Mouse (Mus musculus): Measurements from ENCODE around the gene Pitpna. TPM values are rescaled to one million over a fixed set of nuclear protein-coding genes. Genes with fewer than 3 reads are reported as not detected.
"Not testable (repeated sequence)": the region's sequence is repeated elsewhere in the genome, so short reads cannot be mapped to it uniquely, and the experiment has no call there.

Pitpna gene
- polyA plus RNA-seq, 1 experiment from 2014 or later = 90.5 TPM

- no peak overlapping the region for H3K4me2 ChIP-seq (ENCODE audit: low read depth)
- H3K27me3 ChIP-seq (ENCODE audit: control insufficient read depth, insufficient read depth, low read length) = no peaks in the 10 kb centered on the region
- H3K36me3 ChIP-seq (ENCODE audit: control insufficient read depth, insufficient read depth, low read length) = peaks cover 4% of the 10 kb centered on the region; the same call in 1 of the 2 replicates
- 96% methylated on average over 2 of the region's 2 CpGs for WGBS
- no peak overlapping the region for H3K9ac ChIP-seq (ENCODE audit: low read length)
- no peak overlapping the region for H3K27ac ChIP-seq (ENCODE audit: low read depth, low read length)
- no peaks in the 10 kb centered on the region for H3K9me3 ChIP-seq (ENCODE audit: control insufficient read depth, low read length)
- no peak for DNase-seq (ENCODE audit: low spot score)
- H3K4me3 ChIP-seq (ENCODE audit: low read depth, low read length) = no peak overlapping the region
- no peaks in the 10 kb centered on the region for H3K4me1 ChIP-seq (ENCODE audit: control insufficient read depth, insufficient read depth, low read length)
- ATAC-seq (ENCODE audit: insufficient read depth, low FRiP score, low TSS enrichment) = no peak
Measured at GRCm38 (mm10) chr11:75595404-75595803, 7.5 kb downstream of the Pitpna start.

GRCm38 (mm10) chr11:75595816-75596215 lies 7.9 kb downstream of the Pitpna start:
- no peaks in the 10 kb centered on the region for H3K27me3 ChIP-seq (ENCODE audit: control insufficient read depth, insufficient read depth, low read length)
- 93% methylated on average over 7 of the region's 7 CpGs for WGBS
- H3K9ac ChIP-seq (ENCODE audit: low read length) = no peak overlapping the region
- no peak for DNase-seq (ENCODE audit: low spot score)
- peaks cover 8% of the 10 kb centered on the region; the same call in 1 of the 2 replicates for H3K36me3 ChIP-seq (ENCODE audit: control insufficient read depth, insufficient read depth, low read length)
- H3K4me3 ChIP-seq (ENCODE audit: low read depth, low read length) = no peak overlapping the region
- no peaks in the 10 kb centered on the region for H3K9me3 ChIP-seq (ENCODE audit: control insufficient read depth, low read length)
- H3K27ac ChIP-seq (ENCODE audit: low read depth, low read length) = no peak overlapping the region
- no peaks in the 10 kb centered on the region for H3K4me1 ChIP-seq (ENCODE audit: control insufficient read depth, insufficient read depth, low read length)
- H3K4me2 ChIP-seq (ENCODE audit: low read depth) = no peak overlapping the region
- ATAC-seq (ENCODE audit: insufficient read depth, low FRiP score, low TSS enrichment) = no peak

- WGBS = 96% methylated on average over 3 of the region's 3 CpGs
- ATAC-seq (ENCODE audit: insufficient read depth, low FRiP score, low TSS enrichment) = no peak
- peaks cover 13% of the 10 kb centered on the region for H3K36me3 ChIP-seq (ENCODE audit: control insufficient read depth, insufficient read depth, low read length)
Measured at GRCm38 (mm10) chr11:75596726-75597255, 8.9 kb downstream of the Pitpna start.

GRCm38 (mm10) chr11:75598004-75598403 lies 10.1 kb downstream of the Pitpna start:
- no peak overlapping the region for H3K4me2 ChIP-seq (ENCODE audit: low read depth)
- peaks cover 16% of the 10 kb centered on the region for H3K36me3 ChIP-seq (ENCODE audit: control insufficient read depth, insufficient read depth, low read length)
- H3K27me3 ChIP-seq (ENCODE audit: control insufficient read depth, insufficient read depth, low read length) = no peaks in the 10 kb centered on the region
- H3K9ac ChIP-seq (ENCODE audit: low read length) = no peak overlapping the region
- H3K9me3 ChIP-seq (ENCODE audit: control insufficient read depth, low read length) = no peaks in the 10 kb centered on the region
- DNase-seq (ENCODE audit: low spot score) (no peak), ATAC-seq (ENCODE audit: insufficient read depth, low FRiP score, low TSS enrichment) (no peak)
- H3K4me3 ChIP-seq (ENCODE audit: low read depth, low read length) = no peak overlapping the region
- 93% methylated on average over 6 of the region's 6 CpGs for WGBS
- H3K27ac ChIP-seq (ENCODE audit: low read depth, low read length) = no peak overlapping the region
- no peaks in the 10 kb centered on the region for H3K4me1 ChIP-seq (ENCODE audit: control insufficient read depth, insufficient read depth, low read length)

More at GRCm38 (mm10) chr11:75596726-75597255, 8.9 kb downstream of the Pitpna start:
- no peaks in the 10 kb centered on the region for H3K27me3 ChIP-seq (ENCODE audit: control insufficient read depth, insufficient read depth, low read length)
- no peak overlapping the region for H3K27ac ChIP-seq (ENCODE audit: low read depth, low read length)
- H3K4me2 ChIP-seq (ENCODE audit: low read depth) = no peak overlapping the region
- H3K4me1 ChIP-seq (ENCODE audit: control insufficient read depth, insufficient read depth, low read length) = no peaks in the 10 kb centered on the region
- no peaks in the 10 kb centered on the region for H3K9me3 ChIP-seq (ENCODE audit: control insufficient read depth, low read length)
- H3K9ac ChIP-seq (ENCODE audit: low read length) = no peak overlapping the region
- DNase-seq (ENCODE audit: low spot score) = no peak
- no peak overlapping the region for H3K4me3 ChIP-seq (ENCODE audit: low read depth, low read length)

- H3K27me3 ChIP-seq (ENCODE audit: control insufficient read depth, insufficient read depth, low read length); H3K9ac ChIP-seq (ENCODE audit: low read length); H3K27ac ChIP-seq (ENCODE audit: low read depth, low read length); H3K4me1 ChIP-seq (ENCODE audit: control insufficient read depth, insufficient read depth, low read length); H3K9me3 ChIP-seq (ENCODE audit: control insufficient read depth, low read length); ATAC-seq (ENCODE audit: insufficient read depth, low FRiP score, low TSS enrichment); H3K4me3 ChIP-seq (ENCODE audit: low read depth, low read length); H3K4me2 ChIP-seq (ENCODE audit: low read depth); DNase-seq (ENCODE audit: low spot score): not testable (repeated sequence)
- peaks cover 13% of the 10 kb centered on the region for H3K36me3 ChIP-seq (ENCODE audit: control insufficient read depth, insufficient read depth, low read length)
- 92% methylated on average over 15 of the region's 17 CpGs for WGBS
Measured at GRCm38 (mm10) chr11:75599802-75600201, 11.9 kb downstream of the Pitpna start.

GRCm38 (mm10) chr11:75604826-75605225 lies 16.9 kb downstream of the Pitpna start:
- 93% methylated on average over 5 of the region's 5 CpGs for WGBS
- H3K4me2 ChIP-seq (ENCODE audit: low read depth) = no peak overlapping the region

GRCm38 (mm10) chr11:75605318-75605717 lies 17.4 kb downstream of the Pitpna start:
- 77% methylated on average over 1 of the region's 1 CpGs for WGBS

More at GRCm38 (mm10) chr11:75604826-75605225, 16.9 kb downstream of the Pitpna start:
- peaks cover 17% of the 10 kb centered on the region for H3K36me3 ChIP-seq (ENCODE audit: control insufficient read depth, insufficient read depth, low read length)
- H3K9ac ChIP-seq (ENCODE audit: low read length) = no peak overlapping the region
- DNase-seq (ENCODE audit: low spot score) = no peak
- H3K9me3 ChIP-seq (ENCODE audit: control insufficient read depth, low read length) = no peaks in the 10 kb centered on the region
- no peaks in the 10 kb centered on the region for H3K27me3 ChIP-seq (ENCODE audit: control insufficient read depth, insufficient read depth, low read length)
- no peak for ATAC-seq (ENCODE audit: insufficient read depth, low FRiP score, low TSS enrichment)
- no peak overlapping the region for H3K27ac ChIP-seq (ENCODE audit: low read depth, low read length)
- no peak overlapping the region for H3K4me3 ChIP-seq (ENCODE audit: low read depth, low read length)
- no peaks in the 10 kb centered on the region for H3K4me1 ChIP-seq (ENCODE audit: control insufficient read depth, insufficient read depth, low read length)

GRCm38 (mm10) chr11:75608776-75609175 lies 20.9 kb downstream of the Pitpna start:
- WGBS = 92% methylated on average over 5 of the region's 5 CpGs
- Histone ChIP-seq H3K36me3 (ENCODE audit: control insufficient read depth, insufficient read depth, low read length) (peaks cover 11% of the 10 kb centered on the region), H3K27me3 (ENCODE audit: control insufficient read depth, insufficient read depth, low read length) (no peaks in the 10 kb centered on the region), H3K9me3 (ENCODE audit: control insufficient read depth, low read length) (no peaks in the 10 kb centered on the region), H3K27ac (ENCODE audit: low read depth, low read length) (no peak overlapping the region), H3K4me1 (ENCODE audit: control insufficient read depth, insufficient read depth, low read length) (no peaks in the 10 kb centered on the region), H3K4me2 (ENCODE audit: low read depth) (no peak overlapping the region), H3K4me3 (ENCODE audit: low read depth, low read length) (no peak overlapping the region), H3K9ac (ENCODE audit: low read length) (no peak overlapping the region)
- no peak for ATAC-seq (ENCODE audit: insufficient read depth, low FRiP score, low TSS enrichment)
- no peak for DNase-seq (ENCODE audit: low spot score)

More at GRCm38 (mm10) chr11:75605318-75605717, 17.4 kb downstream of the Pitpna start:
- H3K9me3 ChIP-seq (ENCODE audit: control insufficient read depth, low read length) = no peaks in the 10 kb centered on the region
- H3K4me2 ChIP-seq (ENCODE audit: low read depth) = no peak overlapping the region
- H3K4me3 ChIP-seq (ENCODE audit: low read depth, low read length) = no peak overlapping the region
- no peaks in the 10 kb centered on the region for H3K4me1 ChIP-seq (ENCODE audit: control insufficient read depth, insufficient read depth, low read length)
- peaks cover 17% of the 10 kb centered on the region for H3K36me3 ChIP-seq (ENCODE audit: control insufficient read depth, insufficient read depth, low read length)
- no peak overlapping the region for H3K9ac ChIP-seq (ENCODE audit: low read length)
- ATAC-seq (ENCODE audit: insufficient read depth, low FRiP score, low TSS enrichment) (no peak), DNase-seq (ENCODE audit: low spot score) (no peak)
- H3K27me3 ChIP-seq (ENCODE audit: control insufficient read depth, insufficient read depth, low read length) = no peaks in the 10 kb centered on the region
- no peak overlapping the region for H3K27ac ChIP-seq (ENCODE audit: low read depth, low read length)

- Histone ChIP-seq H3K36me3 (ENCODE audit: control insufficient read depth, insufficient read depth, low read length) (peaks cover 13% of the 10 kb centered on the region), H3K4me3 (ENCODE audit: low read depth, low read length) (no peak overlapping the region), H3K27ac (ENCODE audit: low read depth, low read length) (no peak overlapping the region), H3K4me1 (ENCODE audit: control insufficient read depth, insufficient read depth, low read length) (no peaks in the 10 kb centered on the region), H3K9ac (ENCODE audit: low read length) (no peak overlapping the region), H3K9me3 (ENCODE audit: control insufficient read depth, low read length) (no peaks in the 10 kb centered on the region), H3K4me2 (ENCODE audit: low read depth) (no peak overlapping the region), H3K27me3 (ENCODE audit: control insufficient read depth, insufficient read depth, low read length) (no peaks in the 10 kb centered on the region)
- WGBS = 84% methylated on average over 2 of the region's 2 CpGs
- ATAC-seq (ENCODE audit: insufficient read depth, low FRiP score, low TSS enrichment) (no peak), DNase-seq (ENCODE audit: low spot score) (no peak)
Measured at GRCm38 (mm10) chr11:75610021-75610420, 22.1 kb downstream of the Pitpna start.

Measured in neural tube, embryonic 11.5 days (tissue).